Mouse (Mus musculus) limb, embryonic 13.5 days (tissue): ENCODE data around the gene Mrpl37. TPM values are rescaled to one million over a fixed set of nuclear protein-coding genes. Genes with fewer than 3 reads are reported as not detected.
A peak's percentile ranks its signal among the peaks of the same experiment; 100 is the strongest.

Experiments used
- ATAC-seq: fragments of 200-750 bp; cut with Nextera tagmentation; 2 replicates; pipeline ENCODE4 v1.8.0; 2017; ENCODE audit warnings: low read depth, moderate number of reproducible peaks, moderate TSS enrichment; ENCODE audit not compliant: low FRiP score
- H3K27ac ChIP-seq: fragments of 300-500 bp; sonication (generic); 2 replicates; pipeline ENCODE4 v1.5.1; 2015; ENCODE audit warnings: inconsistent platforms, mild to moderate bottlenecking, moderate library complexity
- H3K27me3 ChIP-seq: fragments of 300-500 bp; sonication (generic); 2 replicates; pipeline ENCODE4 v1.6.1; 2015; ENCODE audit warnings: mild to moderate bottlenecking, inconsistent platforms
- H3K36me3 ChIP-seq: fragments of 300-500 bp; sonication (generic); 2 replicates; pipeline ENCODE4 v1.6.1; 2015; ENCODE audit warnings: inconsistent platforms, mild to moderate bottlenecking, moderate library complexity
- H3K4me1 ChIP-seq: fragments of 300-500 bp; sonication (generic); 2 replicates; pipeline ENCODE4 v1.6.1; 2015; ENCODE audit warnings: inconsistent platforms
- H3K4me2 ChIP-seq: fragments of 300-500 bp; sonication (generic); replicated peaks from 2 replicates; pipeline ENCODE4 v1.6.1; 2015; ENCODE audit warnings: inconsistent platforms, mild to moderate bottlenecking, moderate library complexity
- H3K4me3 ChIP-seq: fragments of 300-500 bp; sonication (generic); 2 replicates; pipeline ENCODE4 v1.5.1; 2015; ENCODE audit warnings: moderate library complexity, mild to moderate bottlenecking, inconsistent platforms
- H3K9ac ChIP-seq: fragments of 300-500 bp; sonication (generic); 2 replicates; pipeline ENCODE4 v1.6.1; 2015; ENCODE audit warnings: mild to moderate bottlenecking, inconsistent platforms
- H3K9me3 ChIP-seq: fragments of 300-500 bp; sonication (generic); 2 replicates; pipeline ENCODE4 v1.6.1; 2016; ENCODE audit warnings: inconsistent platforms
- WGBS: fragments of 180-500 bp; shearing (Covaris S2); methylation state at CpG from one replicate; pipeline ENCODE4 v1.1.7; 2015; 5-methylcytosine and 5-hydroxymethylcytosine counted together
- polyA plus RNA-seq: library from polyadenylated mRNA; unstranded; fragments of >200 nt; fragmentation: Nextera tagmentation; extraction: Ambion mirVana; gene quantifications from 2 replicates; pipeline ENCODE4 v1.2.1, GENCODE M21; 2015

Mrpl37 gene
- polyA plus RNA-seq, 1 experiment from 2014 or later, result 97.2 TPM

GRCm38 (mm10) chr4:107036985-107037384, 29.7 kb downstream of the Mrpl37 start:
- no peak for ATAC-seq
- Histone ChIP-seq H3K9ac (no peak overlapping the region), H3K27me3 (no peaks in the 10 kb centered on the region), H3K4me3 (no peak overlapping the region), H3K36me3 (peaks cover 97% of the 10 kb centered on the region), H3K27ac (no peak overlapping the region), H3K9me3 (no peaks in the 10 kb centered on the region), H3K4me1 (no peaks in the 10 kb centered on the region), H3K4me2 (no peak overlapping the region)
- WGBS, result 87% methylated on average over 2 of the region's 2 CpGs

GRCm38 (mm10) chr4:107035689-107036088, 31.0 kb downstream of the Mrpl37 start:
- WGBS, result 85% methylated on average over 4 of the region's 4 CpGs
- Histone ChIP-seq H3K4me2 (no peak overlapping the region), H3K9me3 (no peaks in the 10 kb centered on the region), H3K9ac (no peak overlapping the region), H3K4me1 (no peaks in the 10 kb centered on the region), H3K27me3 (no peaks in the 10 kb centered on the region), H3K36me3 (peaks cover 97% of the 10 kb centered on the region), H3K4me3 (no peak overlapping the region), H3K27ac (no peak overlapping the region)
- no peak for ATAC-seq

GRCm38 (mm10) chr4:107026451-107026850, 40.2 kb downstream of the Mrpl37 start:
- H3K4me2 ChIP-seq, result no peak overlapping the region
- H3K9me3 ChIP-seq, result no peaks in the 10 kb centered on the region
- H3K36me3 ChIP-seq, result peaks cover 55% of the 10 kb centered on the region
- H3K4me1 ChIP-seq, result peaks cover 39% of the 10 kb centered on the region
- H3K27me3 ChIP-seq, result no peaks in the 10 kb centered on the region
- WGBS, result 60% methylated on average over 8 of the region's 8 CpGs
- H3K4me3 ChIP-seq, result no peak overlapping the region
- no peak for ATAC-seq
- H3K27ac ChIP-seq, result no peak overlapping the region
- no peak overlapping the region for H3K9ac ChIP-seq

GRCm38 (mm10) chr4:107025369-107025768, 41.3 kb downstream of the Mrpl37 start:
- no peaks in the 10 kb centered on the region for H3K9me3 ChIP-seq
- no peak overlapping the region for H3K4me2 ChIP-seq
- no peak overlapping the region for H3K9ac ChIP-seq
- no peak overlapping the region for H3K27ac ChIP-seq
- peaks cover 44% of the 10 kb centered on the region for H3K36me3 ChIP-seq
- no peaks in the 10 kb centered on the region for H3K27me3 ChIP-seq
- ATAC-seq, result no peak
- WGBS, result 75% methylated on average over 5 of the region's 5 CpGs
- H3K4me1 ChIP-seq, result peaks cover 48% of the 10 kb centered on the region
- no peak overlapping the region for H3K4me3 ChIP-seq

GRCm38 (mm10) chr4:107024899-107025298, 41.8 kb downstream of the Mrpl37 start:
- no peak overlapping the region for H3K27ac ChIP-seq
- no peak overlapping the region for H3K4me3 ChIP-seq
- no peak overlapping the region for H3K9ac ChIP-seq
- peaks cover 39% of the 10 kb centered on the region for H3K36me3 ChIP-seq
- H3K4me2 ChIP-seq, result no peak overlapping the region
- ATAC-seq, result no peak
- WGBS, result 75% methylated on average over 7 of the region's 7 CpGs
- no peaks in the 10 kb centered on the region for H3K27me3 ChIP-seq
- H3K4me1 ChIP-seq, result peaks cover 50% of the 10 kb centered on the region
- no peaks in the 10 kb centered on the region for H3K9me3 ChIP-seq

GRCm38 (mm10) chr4:107021464-107021863, 45.2 kb downstream of the Mrpl37 start:
- H3K4me3 ChIP-seq, result no peak overlapping the region
- H3K9ac ChIP-seq, result no peak overlapping the region
- no peak overlapping the region for H3K27ac ChIP-seq
- no peak overlapping the region for H3K4me2 ChIP-seq
- WGBS, result 68% methylated on average over 3 of the region's 3 CpGs
- no peak for ATAC-seq
- no peaks in the 10 kb centered on the region for H3K27me3 ChIP-seq
- no peaks in the 10 kb centered on the region for H3K9me3 ChIP-seq
- H3K4me1 ChIP-seq, result peaks cover 85% of the 10 kb centered on the region
- peaks cover 11% of the 10 kb centered on the region for H3K36me3 ChIP-seq

GRCm38 (mm10) chr4:107020287-107021000, 46.2 kb downstream of the Mrpl37 start:
- Histone ChIP-seq H3K4me3 (no peak overlapping the region), H3K4me1 (peaks cover 89% of the 10 kb centered on the region), H3K9me3 (no peaks in the 10 kb centered on the region), H3K4me2 (no peak overlapping the region), H3K9ac (no peak overlapping the region), H3K27me3 (no peaks in the 10 kb centered on the region), H3K36me3 (peaks cover 15% of the 10 kb centered on the region), H3K27ac (no peak overlapping the region)
- ATAC-seq, result no peak
- WGBS, result 82% methylated on average over 5 of the region's 5 CpGs

GRCm38 (mm10) chr4:107019027-107019426, 47.6 kb downstream of the Mrpl37 start:
- WGBS, result 46% methylated on average over 7 of the region's 7 CpGs
- Histone ChIP-seq H3K9ac (peak overlapping the region; percentile 39; the same call in 1 of the 2 replicates), H3K4me3 (no peak overlapping the region), H3K27me3 (no peaks in the 10 kb centered on the region), H3K27ac (peak overlapping the region; percentile 67), H3K4me1 (peaks cover 91% of the 10 kb centered on the region), H3K9me3 (no peaks in the 10 kb centered on the region), H3K4me2 (no peak overlapping the region), H3K36me3 (peaks cover 21% of the 10 kb centered on the region)
- no peak for ATAC-seq

GRCm38 (mm10) chr4:107018521-107018920, 48.1 kb downstream of the Mrpl37 start:
- no peaks in the 10 kb centered on the region for H3K9me3 ChIP-seq
- H3K4me2 ChIP-seq, result no peak overlapping the region
- no peak for ATAC-seq
- peaks cover 92% of the 10 kb centered on the region for H3K4me1 ChIP-seq
- no peak overlapping the region for H3K4me3 ChIP-seq
- no peaks in the 10 kb centered on the region for H3K27me3 ChIP-seq
- H3K36me3 ChIP-seq, result peaks cover 26% of the 10 kb centered on the region
- 56% methylated on average over 3 of the region's 3 CpGs for WGBS
- peak overlapping the region; percentile 39; the same call in 1 of the 2 replicates for H3K9ac ChIP-seq
- H3K27ac ChIP-seq, result peak overlapping the region; percentile 67

- Histone ChIP-seq H3K4me1 (peaks cover 92% of the 10 kb centered on the region), H3K36me3 (peaks cover 30% of the 10 kb centered on the region), H3K27ac (peak overlapping the region; percentile 90; the same call in 1 of the 2 replicates)
Measured at GRCm38 (mm10) chr4:107017257-107017656, 49.4 kb downstream of the Mrpl37 start.

GRCm38 (mm10) chr4:107015971-107016511, 50.6 kb downstream of the Mrpl37 start:
- Histone ChIP-seq H3K4me3 (no peak overlapping the region), H3K36me3 (peaks cover 30% of the 10 kb centered on the region), H3K27me3 (no peaks in the 10 kb centered on the region), H3K4me1 (peaks cover 91% of the 10 kb centered on the region), H3K9ac (peak overlapping the region; percentile 45), H3K9me3 (no peaks in the 10 kb centered on the region), H3K4me2 (peak overlapping the region; percentile 30), H3K27ac (peak overlapping the region; percentile 90)
- WGBS, result 24% methylated on average over 13 of the region's 13 CpGs
- ATAC-seq, result 0 out of 2 replicates have a peak, but pooled peaks have one; percentile 28

More at GRCm38 (mm10) chr4:107017257-107017656, 49.4 kb downstream of the Mrpl37 start:
- Histone ChIP-seq H3K4me2 (no peak overlapping the region), H3K9me3 (no peaks in the 10 kb centered on the region), H3K4me3 (no peak overlapping the region), H3K9ac (0 out of 2 replicates have a peak overlapping the region, but pooled peaks have one; percentile 31), H3K27me3 (no peaks in the 10 kb centered on the region)
- ATAC-seq, result no peak

GRCm38 (mm10) chr4:107013817-107014260, 52.8 kb downstream of the Mrpl37 start:
- no peaks in the 10 kb centered on the region for H3K27me3 ChIP-seq
- no peak overlapping the region for H3K9ac ChIP-seq
- H3K27ac ChIP-seq, result peak overlapping the region; percentile 53; the same call in 1 of the 2 replicates
- WGBS, result 67% methylated on average over 9 of the region's 9 CpGs
- H3K4me3 ChIP-seq, result no peak overlapping the region
- no peaks in the 10 kb centered on the region for H3K9me3 ChIP-seq
- ATAC-seq, result no peak
- peaks cover 51% of the 10 kb centered on the region for H3K36me3 ChIP-seq
- H3K4me1 ChIP-seq, result peaks cover 76% of the 10 kb centered on the region
- no peak overlapping the region for H3K4me2 ChIP-seq
